Mouse (Mus musculus): ENCODE results near the gene Ccdc171.

DNA sequence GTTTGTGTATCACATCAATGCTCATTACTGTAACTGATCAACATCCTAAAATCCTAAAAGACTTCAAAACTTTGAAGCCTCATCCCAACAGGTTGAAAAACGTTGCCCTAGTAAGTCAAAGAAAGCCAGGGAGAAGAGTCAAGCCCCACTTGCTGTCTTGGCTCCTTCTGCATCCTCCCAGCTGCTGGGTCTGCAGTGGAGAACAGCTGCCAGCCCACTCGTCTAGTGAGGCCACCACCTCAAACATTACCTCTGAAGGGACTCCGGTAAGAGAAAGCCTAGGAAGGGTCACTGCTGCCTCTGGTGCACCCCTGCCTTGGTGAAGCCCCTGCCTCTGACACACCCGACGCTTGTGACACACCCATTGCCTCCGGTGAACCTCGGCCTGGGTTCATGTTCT is 336.9 kb downstream of the Ccdc171 start:
- TF ChIP-seq POLR2A (IDR thresholded peaks at IDR 0.05; ENCODE audit: borderline replicate concordance, low read depth, low read length): no peak
- no peak for TF ChIP-seq CTCF (IDR thresholded peaks at IDR 0.05; ENCODE audit: low read depth, low read length)

Measured in bone marrow macrophage, adult 2 months (primary cell).